Mouse (Mus musculus) frontal cortex, adult (tissue): ENCODE results near the gene Drg1.
"Not testable (repeated sequence)": the region's sequence is repeated elsewhere in the genome, so short reads cannot be mapped to it uniquely, and the experiment has no call there.

Experiments
- ATAC-seq: cut with Nextera tagmentation; 2 replicates; pipeline ENCODE4 v1.9.2; 2017; ENCODE audit warnings: mild to moderate bottlenecking, moderate library complexity, mixed read lengths; ENCODE audit not compliant: low TSS enrichment

The Drg1 gene

DNA sequence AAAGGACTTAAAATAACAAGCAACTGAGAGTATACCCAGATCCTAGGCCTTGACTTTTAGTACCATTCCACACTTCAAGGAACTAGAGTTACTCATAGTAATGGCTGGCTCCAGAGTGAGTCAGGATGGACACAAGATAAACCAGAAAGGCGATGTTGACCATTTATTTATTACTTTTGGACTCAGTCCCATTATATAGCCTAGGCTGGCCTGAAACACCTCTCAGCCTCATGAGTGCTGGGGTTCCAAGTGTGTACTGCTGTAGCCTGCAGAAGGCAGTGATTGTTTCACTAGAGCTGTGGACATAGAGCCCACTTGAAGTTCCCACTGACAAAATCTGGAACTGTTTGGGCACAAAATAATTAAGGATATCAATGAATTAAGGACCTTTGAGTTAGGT lies 53.7 kb downstream of the Drg1 start:
- no peak for ATAC-seq

DNA sequence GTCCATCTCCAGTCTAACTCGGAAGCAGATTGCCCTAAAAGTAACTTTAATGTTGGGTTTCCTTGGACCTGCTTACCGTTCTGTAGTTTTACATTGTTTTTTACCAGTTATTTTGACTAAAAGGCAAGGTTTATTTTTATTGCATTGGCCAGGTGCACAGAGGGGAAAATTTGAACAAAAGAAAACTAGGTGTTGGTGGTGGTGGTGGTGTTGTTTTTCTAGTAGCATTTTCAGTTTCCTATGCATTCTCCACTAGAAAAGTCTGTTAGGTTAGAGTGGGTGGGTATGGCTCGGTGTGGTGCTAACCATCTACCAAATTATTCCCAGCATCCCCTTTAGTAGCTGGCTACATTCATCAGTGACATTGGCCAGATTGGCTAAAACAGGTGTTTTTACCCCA lies 59.4 kb downstream of the Drg1 start:
- ATAC-seq, result no peak

DNA sequence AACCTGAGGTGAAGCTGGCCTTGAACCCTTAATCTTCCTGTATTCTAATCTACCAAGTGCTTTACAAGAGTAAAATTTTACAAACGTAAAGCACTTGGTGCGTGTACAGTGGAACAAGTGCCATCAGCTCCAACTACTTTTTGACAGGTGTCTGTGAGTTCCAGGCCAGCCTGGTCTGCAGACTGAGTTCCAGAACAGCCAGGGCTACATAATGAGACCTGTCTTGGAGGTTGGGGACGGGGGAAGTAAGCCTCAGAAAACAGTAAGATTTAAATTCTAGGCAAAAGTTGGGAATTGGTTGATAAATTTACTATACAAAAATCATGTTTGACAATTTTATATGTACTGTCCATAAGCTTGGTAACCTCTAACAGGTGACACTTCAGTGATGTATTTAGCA lies 61.0 kb downstream of the Drg1 start:
- no peak for ATAC-seq

DNA sequence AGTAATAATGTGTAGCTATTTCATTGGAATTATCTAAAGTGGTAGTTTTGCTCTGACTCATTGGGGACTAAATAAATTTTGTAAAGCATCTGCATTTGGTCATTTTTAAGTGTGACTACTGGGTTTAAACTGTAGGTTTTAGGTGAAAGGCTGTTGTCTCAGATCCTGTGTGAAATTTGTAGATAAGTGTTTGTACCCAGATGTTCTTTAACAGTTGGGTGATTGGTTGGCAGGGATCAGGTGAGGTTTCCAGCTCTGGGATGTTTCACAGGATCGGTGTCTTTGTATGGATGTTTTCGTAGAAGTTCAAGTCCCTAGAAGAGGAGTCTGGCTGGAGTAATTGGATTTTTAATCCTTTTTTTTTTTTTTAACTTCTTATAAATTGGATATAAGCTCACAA lies 62.4 kb downstream of the Drg1 start:
- no peak for ATAC-seq

DNA sequence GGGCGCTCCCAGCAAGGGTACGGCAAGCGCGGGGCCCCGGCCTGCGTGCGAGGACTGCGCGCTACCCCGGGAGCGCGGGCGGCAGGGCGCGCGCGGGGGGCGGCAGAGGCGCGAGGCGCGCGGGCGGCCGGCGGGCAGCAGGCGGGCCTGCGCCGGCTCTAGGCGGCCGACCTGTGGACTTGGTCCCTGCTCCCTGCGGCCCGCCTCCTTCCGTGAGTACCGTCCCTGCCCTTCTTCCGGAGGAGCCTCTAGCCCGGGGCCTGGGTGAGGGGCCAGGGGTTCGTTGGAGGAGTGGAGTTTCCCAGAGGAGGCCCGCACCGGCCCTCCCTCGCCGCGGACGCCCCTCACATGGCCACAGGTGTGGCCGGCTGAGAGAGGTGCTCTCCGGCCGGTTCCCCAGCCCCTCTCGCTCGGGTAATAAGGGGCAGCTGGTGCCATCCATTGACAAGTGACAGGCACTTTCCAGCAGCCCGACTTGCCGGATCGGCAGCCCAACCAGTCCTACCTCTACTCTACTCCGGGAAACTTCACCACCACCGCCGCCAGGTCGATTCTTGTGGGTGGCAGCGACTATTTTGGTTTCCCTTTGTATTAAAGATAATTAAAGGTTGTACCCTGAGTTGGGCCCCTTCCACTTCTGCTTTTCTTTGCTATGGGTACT lies 63.3 kb downstream of the Drg1 start:
- peak; percentile 15; the same call in 1 of the 2 replicates for ATAC-seq

DNA sequence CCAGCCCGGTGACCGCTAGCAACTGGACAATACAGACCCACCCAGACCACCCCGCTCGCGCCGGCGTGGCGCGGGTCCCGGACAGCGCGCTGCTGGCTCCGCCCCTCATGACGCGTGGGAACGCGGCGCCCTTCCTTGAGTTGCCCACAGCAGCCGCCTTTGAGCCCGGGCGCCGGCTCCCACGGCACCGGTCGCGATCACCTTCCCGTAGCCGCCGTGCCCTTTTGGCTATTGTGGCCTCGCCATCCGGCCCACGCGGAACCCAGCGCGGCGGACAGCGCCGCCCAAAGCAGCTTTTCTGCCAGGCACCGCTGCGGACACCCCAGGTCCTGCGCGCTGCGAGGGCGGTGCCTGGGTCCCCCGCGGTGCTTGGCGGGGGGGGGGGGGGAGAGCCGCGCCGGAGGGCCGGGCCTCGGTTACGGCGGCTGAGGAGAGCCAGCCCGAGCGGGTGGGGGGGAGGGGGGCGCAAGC lies 63.9 kb downstream of the Drg1 start, which contains the start of gene Eif4enif1:
TSS of gene Eif4enif1 (plus strand) at position 162 of the 471 bp plus-strand sequence.
- ATAC-seq, result peak; percentile 76

DNA sequence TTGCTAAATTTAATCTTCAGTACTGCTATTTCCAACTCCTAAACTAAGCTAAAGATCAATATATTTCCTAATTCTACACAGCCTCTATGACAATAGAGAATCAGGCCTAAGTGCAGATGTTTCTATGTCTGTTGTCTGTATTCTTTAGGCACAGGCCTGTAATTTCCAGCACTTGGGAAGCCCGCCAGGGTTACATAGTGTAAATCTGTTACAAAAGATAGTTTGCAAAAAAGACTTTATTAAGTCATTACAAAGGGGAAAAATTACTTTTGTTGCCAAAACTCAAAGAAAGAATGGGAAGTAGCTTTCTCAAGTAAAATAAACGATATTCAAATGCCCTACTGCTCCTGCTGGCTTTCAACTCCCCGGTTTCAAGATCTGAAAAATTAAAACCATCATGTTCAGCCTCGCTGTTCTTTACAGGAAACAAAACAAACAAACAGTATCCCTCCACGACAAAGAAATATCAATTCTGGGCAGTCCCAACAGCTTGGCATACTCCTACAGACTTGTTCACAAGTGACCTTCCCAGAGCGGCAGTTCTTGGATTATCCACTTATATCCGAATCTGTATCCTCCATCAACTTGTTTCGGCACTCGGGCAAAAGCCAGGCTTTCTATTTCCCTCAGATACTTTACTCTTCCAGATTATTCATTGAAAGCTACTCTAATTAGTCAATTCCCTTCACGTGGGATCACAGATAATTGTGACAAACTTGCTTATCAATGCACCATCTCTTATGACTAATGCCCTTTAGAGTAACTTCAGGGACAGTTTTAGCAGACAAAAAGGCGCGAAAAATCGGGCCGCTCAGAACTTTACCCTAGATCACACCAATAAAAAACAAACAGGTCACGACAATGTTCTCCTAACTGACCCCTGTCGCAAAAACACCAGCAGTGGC lies 64.6 kb downstream of the Drg1 start:
- no peak for ATAC-seq

DNA sequence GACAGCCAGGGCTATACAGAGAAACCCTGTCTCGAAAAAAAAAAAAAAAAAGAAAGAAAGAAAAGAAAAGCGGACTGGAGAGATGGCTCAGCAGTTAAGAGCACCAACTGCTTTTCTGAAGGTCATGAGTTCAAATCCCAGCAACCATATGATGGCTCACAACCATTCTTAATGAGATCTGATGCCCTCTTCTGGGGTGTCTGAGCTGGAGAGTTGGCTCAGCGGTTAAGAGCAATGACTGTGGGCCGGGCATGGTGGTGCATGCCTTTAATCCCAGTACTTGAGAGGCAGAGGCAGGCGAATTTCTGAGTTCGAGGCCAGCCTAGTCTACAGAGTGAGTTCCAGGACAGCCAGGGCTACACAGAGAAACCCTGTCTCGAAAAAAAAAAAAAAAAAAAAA lies 65.6 kb downstream of the Drg1 start:
- ATAC-seq, result not testable (repeated sequence)

DNA sequence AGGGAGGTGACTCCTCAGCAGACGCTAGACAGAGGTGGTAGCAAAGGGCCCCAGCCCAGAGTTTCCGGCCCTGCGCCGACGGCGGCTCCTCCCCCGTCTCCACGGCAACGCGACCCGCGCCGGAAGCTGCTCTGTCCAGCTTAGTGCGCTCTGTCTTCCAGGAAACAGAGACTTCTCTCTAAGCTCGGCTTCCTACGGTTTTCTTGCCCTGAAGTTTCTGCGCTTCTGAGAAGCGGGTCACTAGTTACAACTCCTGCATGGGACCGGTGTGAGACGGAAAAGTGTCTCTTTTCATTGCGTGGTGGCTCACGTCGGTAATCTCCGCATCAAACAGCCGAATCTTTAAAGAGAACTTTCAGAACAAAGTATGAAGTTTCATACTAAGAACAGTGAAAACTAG lies 72.9 kb downstream of the Drg1 start, which contains the start of gene Sfi1:
TSS of gene Sfi1 (minus strand) at position 101 of the 400 bp plus-strand sequence.
- no peak for ATAC-seq

DNA sequence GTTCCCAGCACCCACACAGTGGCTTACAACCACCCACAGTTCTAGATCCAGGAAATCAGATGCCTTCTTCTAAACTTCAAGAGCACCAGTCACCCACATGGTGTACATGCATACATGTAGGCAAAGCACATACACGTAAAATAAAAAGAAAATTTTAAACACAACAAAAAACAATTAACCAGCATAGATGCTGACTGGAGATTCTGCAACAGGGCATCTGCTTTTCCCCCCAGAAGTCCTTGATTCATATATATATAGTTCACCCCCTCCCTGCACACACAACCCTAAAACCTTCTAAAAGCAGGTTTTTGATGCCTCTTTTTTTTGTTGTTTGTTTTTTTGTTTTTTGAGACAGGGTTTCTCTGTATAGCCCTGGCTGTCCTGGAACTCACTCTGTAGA lies 83.5 kb downstream of the Drg1 start:
- ATAC-seq, result not testable (repeated sequence)

DNA sequence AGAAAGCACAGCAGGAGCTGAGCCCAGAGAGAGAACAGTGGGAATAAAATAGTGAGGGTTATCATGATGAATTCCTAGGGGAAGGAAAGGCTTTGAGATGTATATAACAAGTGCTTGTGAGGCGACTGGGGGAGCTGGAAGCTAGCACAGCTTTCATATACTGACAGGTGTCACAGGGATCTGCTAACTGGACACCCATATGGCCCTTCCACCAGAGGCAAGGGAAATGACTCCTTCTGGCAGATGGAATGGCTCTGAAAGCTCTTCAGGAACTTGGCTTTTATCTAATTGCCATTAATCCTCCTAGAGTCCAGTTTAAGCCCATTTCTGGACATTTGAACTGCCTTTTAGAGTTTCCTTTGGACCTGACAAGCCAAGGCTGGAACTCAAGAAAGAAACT lies 84.2 kb downstream of the Drg1 start:
- not testable (repeated sequence) for ATAC-seq

DNA sequence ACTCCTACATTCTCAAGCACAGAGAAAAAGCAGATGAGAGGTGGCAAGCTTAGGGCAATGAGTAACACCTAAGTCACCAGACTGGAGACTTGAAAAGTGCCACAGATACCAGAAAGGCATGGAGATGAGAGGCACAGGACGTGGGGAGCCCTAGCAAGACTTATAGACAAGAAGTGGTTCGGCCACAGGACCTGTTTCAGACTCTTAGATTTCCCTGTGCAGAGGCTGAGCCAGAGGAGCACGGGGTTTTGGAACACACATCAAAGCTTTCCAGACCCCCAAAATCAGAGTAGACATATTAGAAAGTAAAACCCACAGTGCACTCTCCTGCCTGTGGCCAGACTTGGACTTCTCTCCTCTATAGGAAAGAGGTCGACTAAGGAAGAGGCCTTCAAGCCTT lies 85.0 kb downstream of the Drg1 start:
- ATAC-seq, result not testable (repeated sequence)

DNA sequence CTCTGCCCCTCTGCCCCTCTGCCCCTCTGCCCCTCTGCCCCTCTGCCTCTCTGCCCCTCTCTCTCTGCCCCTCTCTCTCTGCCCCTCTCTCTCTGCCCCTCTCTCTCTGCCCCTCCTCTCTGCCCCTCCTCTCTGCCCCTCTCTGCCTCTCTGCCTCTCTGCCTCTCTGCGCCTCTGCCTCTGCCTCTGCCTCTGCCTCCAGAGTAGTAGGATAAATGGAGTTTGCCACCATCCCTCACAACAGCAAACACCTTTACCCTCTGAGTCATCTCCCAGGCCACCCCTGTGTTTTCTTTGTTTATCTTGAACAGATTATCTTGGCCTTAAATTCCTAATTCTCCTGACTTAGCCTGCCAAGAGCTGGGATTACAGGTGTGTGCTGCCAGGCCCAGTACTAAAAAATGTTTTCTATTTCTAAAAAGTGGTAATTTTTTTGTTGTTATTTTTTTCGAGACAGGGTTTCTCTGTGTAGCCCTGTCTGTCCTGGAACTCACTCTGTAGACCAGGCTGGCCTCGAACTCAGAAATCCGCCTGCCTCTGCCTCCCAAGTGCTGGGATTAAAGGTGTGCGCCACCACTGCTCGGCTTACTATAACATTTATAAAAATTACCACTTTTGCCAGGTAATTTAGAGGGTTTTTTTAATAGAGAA lies 85.6 kb downstream of the Drg1 start:
- not testable (repeated sequence) for ATAC-seq

DNA sequence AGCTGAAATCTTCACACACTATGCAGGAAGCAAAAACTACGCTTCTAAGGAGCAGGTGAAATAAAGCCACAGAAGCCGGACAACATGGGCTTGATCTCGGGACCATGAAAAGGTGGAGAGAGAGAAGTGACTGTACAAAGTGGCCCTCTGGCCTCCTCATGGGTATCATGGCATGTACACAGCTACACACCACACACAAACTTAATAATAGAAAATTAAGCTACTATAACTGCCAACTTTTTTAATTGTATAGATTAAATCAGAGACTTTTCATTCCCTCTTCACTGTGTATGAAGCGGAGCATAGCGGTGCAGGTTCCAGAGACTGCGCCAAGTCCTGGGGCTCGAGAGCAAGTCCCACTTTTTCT lies 86.5 kb downstream of the Drg1 start:
- ATAC-seq, result not testable (repeated sequence)

DNA sequence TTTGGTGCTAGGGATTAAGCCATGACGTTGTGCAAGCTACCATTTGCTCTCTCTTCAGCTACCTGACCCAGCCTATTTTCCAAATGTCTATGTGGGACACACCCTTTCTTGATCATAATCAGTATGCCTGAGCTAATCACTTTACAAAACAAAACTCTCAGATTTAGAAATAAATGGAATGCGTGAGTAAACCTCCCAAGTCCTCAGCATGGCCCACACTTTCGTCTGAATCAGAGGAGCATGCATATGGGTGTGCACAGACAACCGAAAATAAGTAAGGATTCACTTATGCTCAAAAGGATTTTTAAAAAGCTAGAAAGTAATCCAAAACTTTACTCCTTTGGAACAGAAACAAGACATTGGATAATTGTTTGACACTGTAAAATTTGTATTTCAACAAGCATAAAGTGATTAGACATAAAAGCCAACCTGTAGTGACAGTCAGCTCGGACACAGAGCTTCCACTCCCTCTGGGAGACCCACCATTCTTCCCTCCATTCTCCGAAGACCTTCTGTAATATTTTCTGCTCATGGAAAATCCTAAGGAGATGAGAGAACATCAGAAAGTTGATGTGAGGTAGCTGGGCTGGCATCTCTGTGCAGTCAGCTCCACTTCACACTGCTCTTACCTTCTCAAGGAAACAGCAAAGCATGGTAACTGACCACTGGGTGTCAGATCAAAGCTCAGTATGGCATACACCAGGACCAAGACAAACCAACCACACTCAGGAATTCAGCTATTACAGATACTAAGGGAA lies 87.1 kb downstream of the Drg1 start:
- ATAC-seq, result not testable (repeated sequence)

DNA sequence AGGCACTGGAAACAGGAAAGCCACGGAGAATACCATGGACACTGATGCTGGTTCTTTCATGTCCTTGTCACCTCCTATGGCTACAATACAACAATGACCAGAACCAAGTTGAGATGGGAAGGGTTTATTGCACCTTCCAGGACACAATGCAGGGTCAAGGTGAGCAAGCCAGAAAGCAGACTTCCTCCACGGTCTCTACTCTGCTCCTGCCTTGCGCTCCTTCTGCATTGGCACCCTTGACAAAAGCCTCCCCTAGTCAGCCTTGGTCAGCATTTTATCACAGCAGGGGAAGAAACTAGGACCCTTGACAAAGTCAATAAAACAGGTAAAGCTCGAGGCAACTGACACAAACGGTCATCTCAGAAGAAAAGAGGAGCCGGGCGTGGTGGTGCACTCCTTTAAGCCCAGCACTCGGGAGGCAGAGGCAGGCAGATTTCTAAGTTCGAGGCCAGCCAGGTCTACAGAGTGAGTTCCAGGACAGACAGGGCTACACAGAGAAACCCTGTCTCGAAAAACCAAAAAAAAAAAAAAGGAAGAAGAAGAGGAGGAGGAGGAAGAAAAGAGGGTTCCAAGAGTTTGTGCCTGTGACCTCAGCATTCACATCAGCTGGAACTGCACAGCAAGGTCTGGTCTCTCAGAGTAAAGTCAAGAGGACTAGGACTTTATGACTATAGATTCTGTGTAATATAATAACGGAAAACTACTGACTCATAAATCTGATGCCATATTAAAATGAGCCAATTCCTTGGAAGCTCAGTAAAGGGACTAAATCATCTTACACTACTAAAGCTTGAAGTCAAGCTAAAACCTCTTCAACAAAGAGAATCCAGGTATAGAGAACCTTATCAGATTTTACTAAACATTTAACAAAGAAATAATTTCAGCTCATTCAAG lies 92.5 kb downstream of the Drg1 start:
- 0 out of 2 replicates have a peak, but pooled peaks have one; percentile 11 for ATAC-seq

DNA sequence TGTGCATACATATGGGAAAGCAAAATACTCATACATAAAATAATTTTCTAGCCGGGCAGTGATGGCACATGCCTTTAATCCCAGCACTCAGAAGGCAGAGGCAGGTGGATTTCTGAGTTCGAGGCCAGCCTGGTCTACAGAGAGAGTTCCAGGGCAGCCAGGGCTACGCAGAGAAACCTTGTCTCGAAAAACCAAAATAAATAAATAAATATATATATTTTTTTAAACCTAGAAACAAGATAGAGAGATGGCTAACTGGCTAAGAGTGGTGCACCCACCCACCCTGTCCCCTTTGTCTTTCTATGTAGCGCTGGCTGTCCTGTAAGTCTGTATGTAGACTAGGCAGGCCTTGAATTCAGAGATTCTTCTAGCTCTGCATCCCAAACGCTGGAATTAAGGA lies 93.7 kb downstream of the Drg1 start:
- ATAC-seq, result not testable (repeated sequence)

DNA sequence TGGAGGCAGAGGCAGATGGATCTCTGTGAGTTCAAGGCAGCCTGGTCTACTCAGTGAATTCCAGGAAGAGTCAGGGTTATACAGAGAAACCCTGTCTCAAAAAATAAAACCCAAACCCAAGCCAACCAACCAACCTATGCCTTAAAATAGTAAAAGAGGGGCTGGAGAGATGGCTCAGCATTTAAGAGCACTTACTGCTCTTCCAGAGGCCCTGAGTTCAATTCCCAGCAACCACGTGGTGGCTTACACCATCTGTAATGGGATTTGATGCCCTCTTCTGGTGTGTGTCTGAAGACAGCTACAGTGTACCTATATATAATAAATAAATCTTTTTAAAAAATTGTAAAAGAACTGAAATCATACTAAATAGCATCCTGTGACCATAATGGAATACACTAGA lies 94.3 kb downstream of the Drg1 start:
- not testable (repeated sequence) for ATAC-seq

DNA sequence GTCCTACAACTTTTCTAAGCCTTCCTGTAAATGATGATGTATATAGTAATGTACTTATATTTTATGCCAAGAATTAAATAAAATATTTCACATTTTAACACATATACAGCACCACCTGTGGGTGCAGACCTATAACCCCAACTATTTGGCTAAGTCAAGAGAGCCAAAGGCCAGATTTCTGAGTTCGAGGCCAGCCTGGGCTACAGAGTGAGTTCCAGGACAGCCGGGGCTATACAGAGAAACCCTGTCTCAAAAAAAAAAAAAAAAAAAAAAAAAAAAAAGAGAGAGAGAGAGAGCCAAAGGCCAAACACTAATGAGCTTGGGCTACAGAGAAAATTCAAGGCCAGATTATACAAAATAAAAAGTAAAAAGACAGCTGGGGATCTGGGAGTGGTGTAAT lies 97.2 kb downstream of the Drg1 start:
- ATAC-seq, result not testable (repeated sequence)

DNA sequence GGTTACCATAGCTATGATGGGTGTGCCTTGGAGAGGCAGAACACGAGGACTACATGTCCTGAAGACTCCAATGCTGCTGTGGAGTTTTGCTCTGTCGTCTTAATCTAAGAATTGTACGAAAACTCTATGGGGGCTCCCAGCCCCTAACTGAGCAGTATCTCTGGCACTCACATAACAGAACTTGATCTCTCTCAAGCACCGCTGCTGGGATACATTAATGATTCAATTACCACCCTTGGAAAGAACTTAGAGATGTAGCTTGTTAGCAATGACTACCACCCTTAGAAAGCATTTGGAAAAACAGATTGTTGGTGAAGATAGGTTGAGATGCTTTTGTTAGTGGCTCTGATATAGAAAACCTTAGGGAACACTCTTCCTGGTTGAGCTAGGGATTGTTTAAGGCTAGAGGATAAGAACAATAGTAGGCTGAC lies 98.6 kb downstream of the Drg1 start:
- 0 out of 2 replicates have a peak, but pooled peaks have one; percentile 13 for ATAC-seq
